In the genomic region with DNA sequence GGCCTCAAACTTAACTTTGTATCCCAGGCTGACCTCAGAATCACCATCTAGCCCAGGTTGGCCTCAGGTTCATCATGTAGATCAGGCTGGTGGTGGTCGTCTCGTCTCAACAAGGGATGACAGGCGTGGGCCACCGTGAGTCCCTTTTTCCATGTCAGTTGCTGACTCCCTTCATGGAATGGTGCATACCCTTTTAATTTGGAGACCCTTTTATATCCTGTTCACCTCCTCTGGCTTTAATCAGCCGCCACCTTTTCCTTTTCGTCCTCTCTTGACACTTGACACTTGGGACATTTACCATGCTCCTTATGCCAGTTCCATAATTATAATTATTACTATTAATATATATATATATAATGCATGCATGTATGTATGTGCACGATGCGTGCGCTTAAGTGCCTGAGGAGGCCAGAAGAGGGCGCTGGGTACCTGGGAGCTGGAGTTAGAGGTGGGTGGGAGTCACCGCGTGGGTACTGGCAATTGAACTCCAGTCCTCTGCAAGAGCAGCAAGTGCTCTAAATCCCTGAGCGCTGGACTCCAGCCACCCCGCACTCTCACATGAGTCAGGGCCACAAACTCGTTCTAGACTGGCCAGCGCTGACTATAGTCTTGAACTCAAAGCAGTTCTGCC, we compare ENCODE assay signal across 8 mouse cellular contexts. TPM values are rescaled to one million over a fixed set of nuclear protein-coding genes. Genes with fewer than 3 reads are reported as not detected.
A peak's percentile ranks its signal among the peaks of the same experiment; 100 is the strongest.
DNase-seq lines count a peak whose midpoint lies in the region; ATAC-seq and TF ChIP-seq lines count a peak whose summit lies in the region.

No protein-coding gene starts in this region.

- no peak for DNase-seq in gastrocnemius, adult 2 months
- no peak for DNase-seq in gastrocnemius, adult 8-10 months (ENCODE audit: low spot score in 2 of 2)
- DNase-seq in 3T3-L1 (ENCODE audit: low read depth, low spot score), result peak; percentile 42
- DNase-seq in embryonic facial prominence, embryonic 11.5 days (ENCODE audit: low spot score), result peak; percentile 18
- DNase-seq in limb, embryonic 11.5 days (ENCODE audit: low spot score), result peak; percentile 30
- no peak for DNase-seq in gastrocnemius, postnatal 10 days
- no peak for DNase-seq in lung, adult 18-20 months

- no peaks in the 10 kb centered on the region for H3K4me1 ChIP-seq in embryonic facial prominence, embryonic 11.5 days (ENCODE audit: control insufficient read depth, insufficient read depth, low read length)
- H3K4me1 ChIP-seq in limb, embryonic 11.5 days (ENCODE audit: control insufficient read depth, insufficient read depth, low read length), result peaks cover 3% of the 10 kb centered on the region; the same call in 1 of the 2 replicates
- H3K4me1 ChIP-seq in olfactory bulb, adult 2 months (ENCODE audit: control insufficient read depth, insufficient read depth, low read length), result peaks cover 14% of the 10 kb centered on the region

- H3K9me3 ChIP-seq in embryonic facial prominence, embryonic 11.5 days (replicated peaks; ENCODE audit: control insufficient read depth, low read length), result no peaks in the 10 kb centered on the region
- H3K9me3 ChIP-seq in limb, embryonic 11.5 days (ENCODE audit: control insufficient read depth, low read length), result 0 out of 2 replicates have a peak, but pooled peaks cover 4% of the 10 kb centered on the region

- H3K9ac ChIP-seq in embryonic facial prominence, embryonic 11.5 days (replicated peaks; ENCODE audit: low read length), result peak overlapping the region; percentile 93
- peak overlapping the region; percentile 90 for H3K9ac ChIP-seq in limb, embryonic 11.5 days (ENCODE audit: low read length)

- TF ChIP-seq POLR2A in olfactory bulb, adult 2 months (IDR thresholded peaks at IDR 0.05; ENCODE audit: insufficient read depth, low read depth, low read length), result no peak

- no peaks in the 10 kb centered on the region for H3K27me3 ChIP-seq in embryonic facial prominence, embryonic 11.5 days (ENCODE audit: control insufficient read depth, insufficient read depth, low read length)
- no peaks in the 10 kb centered on the region for H3K27me3 ChIP-seq in limb, embryonic 11.5 days (ENCODE audit: control insufficient read depth, insufficient read depth, low read length)

- H3K4me2 ChIP-seq in embryonic facial prominence, embryonic 11.5 days (ENCODE audit: low read depth, low read length), result peak overlapping the region; percentile 87
- H3K4me2 ChIP-seq in limb, embryonic 11.5 days (ENCODE audit: low read depth, severe bottlenecking), result peak overlapping the region; percentile 69

- peak overlapping the region; percentile 88 for H3K27ac ChIP-seq in gastrocnemius, adult 2 months
- no peak overlapping the region for H3K27ac ChIP-seq in embryonic facial prominence, embryonic 11.5 days (replicated peaks; ENCODE audit: low read depth, low read length)
- no peak overlapping the region for H3K27ac ChIP-seq in limb, embryonic 11.5 days (replicated peaks; ENCODE audit: low read depth, low read length)
- no peak overlapping the region for H3K27ac ChIP-seq in olfactory bulb, adult 2 months (ENCODE audit: insufficient read depth, low read depth, low read length)

- no peak; the same call in 1 of the 2 replicates for ATAC-seq in embryonic facial prominence, embryonic 11.5 days (replicated peaks; ENCODE audit: insufficient number of reproducible peaks, low FRiP score, low TSS enrichment, low read depth)
- ATAC-seq in limb, embryonic 11.5 days (ENCODE audit: insufficient number of reproducible peaks, low FRiP score, low TSS enrichment, low read depth), result 0 out of 2 replicates have a peak, but pooled peaks have one; percentile 15

- no peaks in the 10 kb centered on the region; the same call in 1 of the 2 replicates for H3K36me3 ChIP-seq in embryonic facial prominence, embryonic 11.5 days (replicated peaks; ENCODE audit: control insufficient read depth, insufficient read depth, low read depth, low read length)
- H3K36me3 ChIP-seq in limb, embryonic 11.5 days (ENCODE audit: control insufficient read depth, insufficient read depth, low read length), result no peaks in the 10 kb centered on the region

- H3K4me3 ChIP-seq in gastrocnemius, adult 2 months, result peak overlapping the region; percentile 81
- peak overlapping the region; percentile 79 for H3K4me3 ChIP-seq in embryonic facial prominence, embryonic 11.5 days (ENCODE audit: low read depth, low read length)
- H3K4me3 ChIP-seq in limb, embryonic 11.5 days (ENCODE audit: low read depth, low read length), result peak overlapping the region; percentile 62
- peak overlapping the region; percentile 90 for H3K4me3 ChIP-seq in olfactory bulb, adult 2 months (ENCODE audit: insufficient read depth, low read depth, low read length)

- TF ChIP-seq CTCF in gastrocnemius, adult 2 months (IDR thresholded peaks at IDR 0.05), result peak; percentile 17; the same call in 1 of the 2 replicates
- TF ChIP-seq CTCF in olfactory bulb, adult 2 months (IDR thresholded peaks at IDR 0.05; ENCODE audit: insufficient read depth, low read depth, low read length), result no peak

- 69% methylated on average over 16 of the region's 16 CpGs for WGBS in embryonic facial prominence, embryonic 11.5 days
- 67% methylated on average over 16 of the region's 16 CpGs for WGBS in limb, embryonic 11.5 days
- WGBS in olfactory bulb, adult 2 months, result 77% methylated on average over 16 of the region's 16 CpGs

- intact Hi-C loops in gastrocnemius, adult 2 months (cut with DNase I), result no loop called here

RNA-seq across cellular contexts. Expression of a gene that starts 7.0 kb away (rescaled TPM):
- total RNA-seq in gastrocnemius, adult 2 months (2021), result 1 to 10 TPM; 3.7 to 5.4 TPM
- total RNA-seq in gastrocnemius, adult 8-10 months (2022), result 1 to 10 TPM; 3.7 to 4.5 (median 4.0) TPM
- 70.4 and 72.9 TPM in 2 replicates for polyA plus RNA-seq in embryonic facial prominence, embryonic 11.5 days (2014; fragmentation: Nextera tagmentation; extraction: Ambion mirVana)
- 73.0 and 76.4 TPM in 2 replicates for polyA plus RNA-seq in limb, embryonic 11.5 days (2014; fragmentation: Nextera tagmentation; extraction: Ambion mirVana)
- polyA plus RNA-seq in olfactory bulb, adult 2 months (2012; ENCODE audit: insufficient read depth, insufficient read length, low replicate concordance, missing spikeins), result not detected in 2 replicates
- 10 to 100 TPM; 26.8 to 30.9 TPM for total RNA-seq in gastrocnemius, postnatal 10 days (2021)

RNA-seq across cellular contexts. Expression of a gene that starts 51.1 kb away (rescaled TPM):
- total RNA-seq in gastrocnemius, adult 2 months (2021), result 10 to 100 TPM; 18.7 to 19.3 TPM
- total RNA-seq in gastrocnemius, adult 8-10 months (2022), result 10 to 100 TPM; 18.0 to 22.5 (median 20.7) TPM
- 30.6 and 30.9 TPM in 2 replicates for polyA plus RNA-seq in embryonic facial prominence, embryonic 11.5 days (2014; fragmentation: Nextera tagmentation; extraction: Ambion mirVana)
- polyA plus RNA-seq in limb, embryonic 11.5 days (2014; fragmentation: Nextera tagmentation; extraction: Ambion mirVana), result 29.6 and 30.2 TPM in 2 replicates
- polyA plus RNA-seq in olfactory bulb, adult 2 months (2012; ENCODE audit: insufficient read depth, insufficient read length, low replicate concordance, missing spikeins), result not detected in 2 replicates
- total RNA-seq in gastrocnemius, postnatal 10 days (2021), result 10 to 100 TPM; 14.5 to 16.5 TPM

RNA-seq across cellular contexts. Expression of a gene that starts 51.1 kb away (rescaled TPM):
- total RNA-seq in gastrocnemius, adult 2 months (2021), result 10 to 100 TPM in 1 of 2 experiments, 1 to 10 TPM in 1; 9.3 to 13.2 TPM
- total RNA-seq in gastrocnemius, adult 8-10 months (2022), result 10 to 100 TPM in 3 of 4 experiments, 1 to 10 TPM in 1; 8.4 to 16.5 (median 11.7) TPM
- 21.0 and 29.6 TPM in 2 replicates for polyA plus RNA-seq in embryonic facial prominence, embryonic 11.5 days (2014; fragmentation: Nextera tagmentation; extraction: Ambion mirVana)
- polyA plus RNA-seq in limb, embryonic 11.5 days (2014; fragmentation: Nextera tagmentation; extraction: Ambion mirVana), result 25.4 and 29.0 TPM in 2 replicates
- not detected in 2 replicates for polyA plus RNA-seq in olfactory bulb, adult 2 months (2012; ENCODE audit: insufficient read depth, insufficient read length, low replicate concordance, missing spikeins)
- 10 to 100 TPM; 10.2 to 10.3 TPM for total RNA-seq in gastrocnemius, postnatal 10 days (2021)

Comparison
In these comparisons a context has a peak if more than half of its experiments do, and no peak if none do; other contexts are left out.
1. RNA of a gene that starts 7.0 kb away (total RNA-seq): 26.8 to 30.9 TPM in gastrocnemius, postnatal 10 days; 3.7 to 5.4 TPM in gastrocnemius, adult 2 months and 3.7 to 4.5 TPM in gastrocnemius, adult 8-10 months; every median in the first group is over 4 times any median in the second.
2. DNase-seq: peak in 3T3-L1 (single experiment), embryonic facial prominence, embryonic 11.5 days (single experiment) and limb, embryonic 11.5 days (single experiment); none in gastrocnemius, adult 2 months (single experiment), gastrocnemius, adult 8-10 months (0 of 2), gastrocnemius, postnatal 10 days (single experiment) and lung, adult 18-20 months (0 of 2).
3. Peak in every context shown above with its lines, with median percentiles within 50 percentile points of each other: H3K4me3 ChIP-seq.